Mouse (Mus musculus) MEL (cell line): ENCODE results near the gene Als2cl.

Experiments
- BHLHE40 ChIP-seq: IDR thresholded peaks from 2 replicates; pipeline ENCODE4 v1.6.1; 2012; ENCODE audit warnings: low read depth, mild to moderate bottlenecking, inconsistent platforms, low read length, improper control_type of control experiment, borderline replicate concordance
- CTCF ChIP-seq, 3 experiments: IDR thresholded peaks in 2 of 3; conservative IDR thresholded peaks in 1 of 3; 2 replicates each; pipeline ENCODE4 v1.5.1; 2011 to 2012; ENCODE audit warnings: low read length in 3 of 3, low read depth in 2 of 3, mild to moderate bottlenecking in 2 of 3, improper control_type of control experiment in 1 of 3, inconsistent platforms in 1 of 3, mixed read lengths in 1 of 3, moderate library complexity in 1 of 3; ENCODE audit not compliant: control insufficient read depth in 1 of 3, insufficient read depth in 1 of 3, poor library complexity in 1 of 3, severe bottlenecking in 1 of 3
- E2F4 ChIP-seq: IDR thresholded peaks from 2 replicates; pipeline ENCODE4 v1.6.1; 2011; ENCODE audit warnings: low read depth, low read length, improper control_type of control experiment, borderline replicate concordance
- GABPA ChIP-seq: IDR thresholded peaks from 2 replicates; pipeline ENCODE4 v1.6.1; 2012; ENCODE audit warnings: low read depth, mild to moderate bottlenecking, inconsistent platforms, low read length, improper control_type of control experiment, moderate library complexity
- GATA1 ChIP-seq: IDR thresholded peaks from 2 replicates; pipeline ENCODE4 v1.6.1; 2011; ENCODE audit warnings: low read depth, low read length, improper control_type of control experiment
- HCFC1 ChIP-seq: IDR thresholded peaks from 2 replicates; pipeline ENCODE4 v1.6.1; 2012; ENCODE audit warnings: low read depth, mild to moderate bottlenecking, inconsistent platforms, low read length, improper control_type of control experiment, moderate library complexity
- JUND ChIP-seq: IDR thresholded peaks from 2 replicates; pipeline ENCODE4 v1.6.1; 2011; ENCODE audit warnings: low read depth, mild to moderate bottlenecking, improper control_type of control experiment, low read length
- MAFK ChIP-seq: IDR thresholded peaks from 2 replicates; pipeline ENCODE4 v1.6.1; 2011; ENCODE audit warnings: low read depth, mild to moderate bottlenecking, low read length, improper control_type of control experiment, borderline replicate concordance
- POLR2A ChIP-seq, 2 experiments: IDR thresholded peaks; 2 replicates each; pipeline ENCODE4 v1.6.1; 2011 to 2012; ENCODE audit warnings: low read length in 2 of 2, mild to moderate bottlenecking in 2 of 2, control low read depth in 1 of 2, improper control_type of control experiment in 1 of 2, low read depth in 1 of 2, moderate library complexity in 1 of 2; ENCODE audit not compliant: control insufficient read depth in 1 of 2, insufficient read depth in 1 of 2, poor library complexity in 1 of 2
- SIN3A ChIP-seq: IDR thresholded peaks from 2 replicates; pipeline ENCODE4 v1.6.1; 2012; ENCODE audit warnings: low read length, improper control_type of control experiment, inconsistent platforms
- TBP ChIP-seq: IDR thresholded peaks from 2 replicates; pipeline ENCODE4 v1.8.0; 2011; ENCODE audit warnings: low read depth, low read length, improper control_type of control experiment
- ZC3H11A ChIP-seq: IDR thresholded peaks from 2 replicates; pipeline ENCODE4 v1.6.1; 2012; ENCODE audit warnings: low read depth, mild to moderate bottlenecking, inconsistent platforms, low read length, improper control_type of control experiment
- ZMIZ1 ChIP-seq: IDR thresholded peaks from 2 replicates; pipeline ENCODE4 v1.6.1; 2012; ENCODE audit warnings: low read depth, mild to moderate bottlenecking, inconsistent platforms, low read length, improper control_type of control experiment, moderate library complexity

DNA sequence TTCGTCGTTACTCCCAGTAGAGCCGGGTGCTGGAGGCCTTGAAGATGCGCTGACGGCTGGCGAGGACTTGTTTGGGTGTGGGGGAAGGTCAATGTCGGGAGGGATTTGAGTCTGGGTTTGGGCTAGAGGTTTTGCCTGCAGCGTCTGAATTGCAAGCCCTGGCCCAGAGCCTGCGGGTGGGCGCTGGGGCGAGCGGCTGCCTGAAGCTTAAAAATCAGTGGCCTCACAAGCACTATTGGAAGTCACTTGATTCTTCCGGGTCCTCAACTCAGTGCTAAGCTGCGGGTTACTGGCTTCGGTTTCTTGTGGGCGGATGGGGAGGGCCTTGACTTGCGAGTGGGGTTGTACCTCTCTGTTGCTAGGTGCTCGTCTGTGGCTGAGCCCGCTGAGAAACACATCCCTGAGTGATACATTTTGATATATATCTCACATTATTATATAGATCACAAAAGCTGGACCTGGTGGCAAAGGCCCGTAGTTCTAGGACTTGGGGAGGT is 66.9 kb downstream of the Als2cl start:
- TF ChIP-seq POLR2A (IDR thresholded peaks at IDR 0.05; ENCODE audit: control insufficient read depth in 1 of 2, insufficient read depth in 1 of 2, low read depth in 1 of 2, low read length in 2 of 2, poor library complexity in 1 of 2): no peak
- no peak for TF ChIP-seq ZC3H11A
- no peak for TF ChIP-seq MAFK
- TF ChIP-seq CTCF (IDR thresholded peaks at IDR 0.05 in 2 of 3, conservative IDR thresholded peaks at IDR 0.05 in 1 of 3; ENCODE audit: control insufficient read depth in 1 of 3, insufficient read depth in 1 of 3, low read depth in 2 of 3, low read length in 3 of 3, poor library complexity in 1 of 3, severe bottlenecking in 1 of 3): no peak
- TF ChIP-seq TBP: no peak
- no peak for TF ChIP-seq E2F4
- TF ChIP-seq HCFC1: no peak
- TF ChIP-seq BHLHE40: no peak
- TF ChIP-seq JUND: no peak
- no peak for TF ChIP-seq GABPA
- TF ChIP-seq GATA1: no peak
- no peak for TF ChIP-seq ZMIZ1
- TF ChIP-seq SIN3A: no peak
